Mouse (Mus musculus): Measurements from ENCODE around the gene Ddx42. TPM values are rescaled to one million over a fixed set of nuclear protein-coding genes. Genes with fewer than 3 reads are reported as not detected.

Gene Ddx42
- total and polyA plus RNA-seq, 3 experiments = 9.2 to 51.0 (median 46.6) TPM

Other genes starting within 250 kb of the Ddx42 start
- gene Ace, start 249.0 kb upstream of the Ddx42 start, total RNA-seq (2021) = 10 to 100 TPM in 1 of 2 experiments, 1 to 10 TPM in 1; 9.3 to 15.9 TPM
- gene Ace, start 249.0 kb upstream of the Ddx42 start, polyA plus RNA-seq (2012; rRNA removed) = 8.3 and 11.8 TPM in 2 replicates
- gene Ace3, start 222.3 kb upstream of the Ddx42 start, total RNA-seq (2021) = not detected
- not detected in 2 replicates for gene Ace3, start 222.3 kb upstream of the Ddx42 start, polyA plus RNA-seq (2012; rRNA removed)
- under 1 TPM; 0.07 to 0.14 TPM for gene Kcnh6, start 208.8 kb upstream of the Ddx42 start, total RNA-seq (2021)
- 0.46 and 0.48 TPM in 2 replicates for gene Kcnh6, start 208.8 kb upstream of the Ddx42 start, polyA plus RNA-seq (2012; rRNA removed)
- gene Dcaf7, start 180.1 kb upstream of the Ddx42 start, total RNA-seq (2021) = 10 to 100 TPM; 39.6 to 57.8 TPM
- 80.6 and 81.8 TPM in 2 replicates for gene Dcaf7, start 180.1 kb upstream of the Ddx42 start, polyA plus RNA-seq (2012; rRNA removed)
- 10 to 100 TPM; 25.8 to 37.8 TPM for gene Taco1, start 150.9 kb upstream of the Ddx42 start, total RNA-seq (2021)
- gene Taco1, start 150.9 kb upstream of the Ddx42 start, polyA plus RNA-seq (2012; rRNA removed) = 17.4 and 17.5 TPM in 2 replicates
- gene Map3k3, start 132.3 kb upstream of the Ddx42 start, total RNA-seq (2021) = 10 to 100 TPM; 32.0 to 39.7 TPM
- 19.9 and 20.8 TPM in 2 replicates for gene Map3k3, start 132.3 kb upstream of the Ddx42 start, polyA plus RNA-seq (2012; rRNA removed)
- gene Gm10840, start 56.1 kb upstream of the Ddx42 start, total RNA-seq (2021) = not detected
- not detected in 2 replicates for gene Gm10840, start 56.1 kb upstream of the Ddx42 start, polyA plus RNA-seq (2012; rRNA removed)
- 10 to 100 TPM in 1 of 2 experiments, 1 to 10 TPM in 1; 9.5 to 17.1 TPM for gene Limd2, start 56.1 kb upstream of the Ddx42 start, total RNA-seq (2021)
- 18.1 and 20.0 TPM in 2 replicates for gene Limd2, start 56.1 kb upstream of the Ddx42 start, polyA plus RNA-seq (2012; rRNA removed)
- 10 to 100 TPM; 14.9 to 16.1 TPM for gene Strada, start 14.8 kb upstream of the Ddx42 start, total RNA-seq (2021)
- 18.8 and 20.6 TPM in 2 replicates for gene Strada, start 14.8 kb upstream of the Ddx42 start, polyA plus RNA-seq (2012; rRNA removed)
- 100 to 1,000 TPM; 104 to 112 TPM for gene Ccdc47, start 582 bp upstream of the Ddx42 start, total RNA-seq (2021)
- 5.6 and 9.5 TPM in 2 replicates for gene Ccdc47, start 582 bp upstream of the Ddx42 start, polyA plus RNA-seq (2012; rRNA removed)
- 10 to 100 TPM; 49.8 to 53.1 TPM for gene Ftsj3, start 39.2 kb downstream of the Ddx42 start, total RNA-seq (2021)
- gene Ftsj3, start 39.2 kb downstream of the Ddx42 start, polyA plus RNA-seq (2012; rRNA removed) = 16.2 and 22.5 TPM in 2 replicates
- 100 to 1,000 TPM; 138 to 164 TPM for gene Psmc5, start 39.2 kb downstream of the Ddx42 start, total RNA-seq (2021)
- gene Psmc5, start 39.2 kb downstream of the Ddx42 start, polyA plus RNA-seq (2012; rRNA removed) = 12.4 and 12.9 TPM in 2 replicates
- 10 to 100 TPM; 64.5 to 80.6 TPM for gene Smarcd2, start 56.0 kb downstream of the Ddx42 start, total RNA-seq (2021)
- gene Smarcd2, start 56.0 kb downstream of the Ddx42 start, polyA plus RNA-seq (2012; rRNA removed) = 112 and 121 TPM in 2 replicates
- under 1 TPM; 0.10 to 0.26 TPM for gene Tcam1, start 59.7 kb downstream of the Ddx42 start, total RNA-seq (2021)
- gene Tcam1, start 59.7 kb downstream of the Ddx42 start, polyA plus RNA-seq (2012; rRNA removed) = not detected in 2 replicates
- not detected for gene Gh, start 84.9 kb downstream of the Ddx42 start, total RNA-seq (2021)
- not detected in 2 replicates for gene Gh, start 84.9 kb downstream of the Ddx42 start, polyA plus RNA-seq (2012; rRNA removed)
- gene Cd79b, start 97.8 kb downstream of the Ddx42 start, total RNA-seq (2021) = under 1 TPM; 0.79 to 0.81 TPM
- gene Cd79b, start 97.8 kb downstream of the Ddx42 start, polyA plus RNA-seq (2012; rRNA removed) = 0.93 and 1.1 TPM in 2 replicates
- under 1 TPM; 0.07 to 0.09 TPM for gene Scn4a, start 136.4 kb downstream of the Ddx42 start, total RNA-seq (2021)
- 0.01 and 0.15 TPM in 2 replicates for gene Scn4a, start 136.4 kb downstream of the Ddx42 start, polyA plus RNA-seq (2012; rRNA removed)
- gene Prr29, start 148.5 kb downstream of the Ddx42 start, total RNA-seq (2021) = not detected
- not detected in 2 replicates for gene Prr29, start 148.5 kb downstream of the Ddx42 start, polyA plus RNA-seq (2012; rRNA removed)
- gene Icam2, start 171.1 kb downstream of the Ddx42 start, total RNA-seq (2021) = 10 to 100 TPM; 11.9 to 16.2 TPM
- 25.0 and 29.8 TPM in 2 replicates for gene Icam2, start 171.1 kb downstream of the Ddx42 start, polyA plus RNA-seq (2012; rRNA removed)

All from adrenal gland, adult 2 months (tissue).